Mouse (Mus musculus): ENCODE measurements around the gene Wdr48.

Wdr48 gene

GRCm38 (mm10) chr9:119894339-119895009 lies at the start of gene Wdr48:
Wdr48 (plus strand) TSS chr9:119894878.
- DNase-seq (ENCODE audit: low read depth, low spot score) = peak; percentile 99

- no peak for DNase-seq (ENCODE audit: low read depth, low spot score)
Observed at GRCm38 (mm10) chr9:119847187-119847586, 47.5 kb upstream of the Wdr48 start.

- DNase-seq (ENCODE audit: low read depth, low spot score) = no peak
Observed at GRCm38 (mm10) chr9:119848671-119849070, 46.0 kb upstream of the Wdr48 start.

GRCm38 (mm10) chr9:119849214-119849613 lies 45.5 kb upstream of the Wdr48 start:
- DNase-seq (ENCODE audit: low read depth, low spot score) = no peak

- DNase-seq (ENCODE audit: low read depth, low spot score) = no peak
Observed at GRCm38 (mm10) chr9:119852347-119853030, 42.2 kb upstream of the Wdr48 start.

GRCm38 (mm10) chr9:119853071-119853846 lies 41.4 kb upstream of the Wdr48 start:
- DNase-seq (ENCODE audit: low read depth, low spot score) = no peak

GRCm38 (mm10) chr9:119854170-119854569 lies 40.5 kb upstream of the Wdr48 start:
- no peak for DNase-seq (ENCODE audit: low read depth, low spot score)

GRCm38 (mm10) chr9:119887144-119887901 lies 7.4 kb upstream of the Wdr48 start:
- DNase-seq (ENCODE audit: low read depth, low spot score) = no peak

GRCm38 (mm10) chr9:119888843-119889246 lies 5.8 kb upstream of the Wdr48 start:
- no peak for DNase-seq (ENCODE audit: low read depth, low spot score)

GRCm38 (mm10) chr9:119889446-119889845 lies 5.2 kb upstream of the Wdr48 start:
- no peak for DNase-seq (ENCODE audit: low read depth, low spot score)

- DNase-seq (ENCODE audit: low read depth, low spot score) = no peak
Observed at GRCm38 (mm10) chr9:119890692-119891091, 4.0 kb upstream of the Wdr48 start.

GRCm38 (mm10) chr9:119893881-119894280 lies 797 bp upstream of the Wdr48 start:
- DNase-seq (ENCODE audit: low read depth, low spot score) = no peak

GRCm38 (mm10) chr9:119895040-119895721 lies 503 bp downstream of the Wdr48 start:
- no peak for DNase-seq (ENCODE audit: low read depth, low spot score)

- DNase-seq (ENCODE audit: low read depth, low spot score) = no peak
Observed at GRCm38 (mm10) chr9:119899446-119899845, 4.8 kb downstream of the Wdr48 start.

GRCm38 (mm10) chr9:119902410-119903151 lies 7.9 kb downstream of the Wdr48 start:
- DNase-seq (ENCODE audit: low read depth, low spot score) = no peak

- no peak for DNase-seq (ENCODE audit: low read depth, low spot score)
Observed at GRCm38 (mm10) chr9:119908708-119909107, 14.0 kb downstream of the Wdr48 start.

- DNase-seq (ENCODE audit: low read depth, low spot score) = no peak
Observed at GRCm38 (mm10) chr9:119909931-119910330, 15.3 kb downstream of the Wdr48 start.

- no peak for DNase-seq (ENCODE audit: low read depth, low spot score)
Observed at GRCm38 (mm10) chr9:119913087-119913838, 18.6 kb downstream of the Wdr48 start.

GRCm38 (mm10) chr9:119919858-119920257 lies 25.2 kb downstream of the Wdr48 start:
- no peak for DNase-seq (ENCODE audit: low read depth, low spot score)

- DNase-seq (ENCODE audit: low read depth, low spot score) = no peak
Observed at GRCm38 (mm10) chr9:119923462-119923861, 28.8 kb downstream of the Wdr48 start.

All from embryo, embryonic 11.5 days (tissue).